Mouse (Mus musculus) erythroblast, embryonic 14.5 days (primary cell): Measurements from ENCODE around the gene Lmbrd2. TPM values are rescaled to one million over a fixed set of nuclear protein-coding genes. Genes with fewer than 3 reads are reported as not detected.

Experiments
- H3K27me3 ChIP-seq: 2 replicates; pipeline ENCODE4 v1.6.1; 2012; ENCODE audit warnings: inconsistent platforms; ENCODE audit not compliant: control insufficient read depth
- H3K36me3 ChIP-seq: 2 replicates; pipeline ENCODE4 v1.6.1; 2012; ENCODE audit warnings: mild to moderate bottlenecking, inconsistent platforms; ENCODE audit not compliant: control insufficient read depth
- H3K4me1 ChIP-seq: 2 replicates; pipeline ENCODE4 v1.6.1; 2012; ENCODE audit warnings: inconsistent platforms; ENCODE audit not compliant: control insufficient read depth
- H3K4me3 ChIP-seq: replicated peaks from 2 replicates; pipeline ENCODE3; 2012; ENCODE audit warnings: moderate library complexity, mild to moderate bottlenecking, inconsistent platforms
- H3K9me3 ChIP-seq: 2 replicates; pipeline ENCODE4 v1.6.1; 2012; ENCODE audit warnings: low read length, inconsistent platforms, mixed read lengths; ENCODE audit not compliant: control insufficient read depth
- GATA1 ChIP-seq: IDR thresholded peaks from 2 replicates; pipeline ENCODE4 v1.6.1; 2012; ENCODE audit warnings: low read length, inconsistent platforms, mixed read lengths
- TAL1 ChIP-seq: IDR thresholded peaks from 3 replicates; pipeline ENCODE4 v1.6.1; 2012; ENCODE audit warnings: low read length, inconsistent platforms, mixed read lengths
- polyA plus RNA-seq: library from polyadenylated mRNA; stranded (reverse); fragments of >175 nt; gene quantifications from 2 replicates; pipeline ENCODE4 v1.2.3, GENCODE M21; 2012

Gene Lmbrd2
- polyA plus RNA-seq, result 0.01 and 0.10 TPM in 2 replicates

DNA sequence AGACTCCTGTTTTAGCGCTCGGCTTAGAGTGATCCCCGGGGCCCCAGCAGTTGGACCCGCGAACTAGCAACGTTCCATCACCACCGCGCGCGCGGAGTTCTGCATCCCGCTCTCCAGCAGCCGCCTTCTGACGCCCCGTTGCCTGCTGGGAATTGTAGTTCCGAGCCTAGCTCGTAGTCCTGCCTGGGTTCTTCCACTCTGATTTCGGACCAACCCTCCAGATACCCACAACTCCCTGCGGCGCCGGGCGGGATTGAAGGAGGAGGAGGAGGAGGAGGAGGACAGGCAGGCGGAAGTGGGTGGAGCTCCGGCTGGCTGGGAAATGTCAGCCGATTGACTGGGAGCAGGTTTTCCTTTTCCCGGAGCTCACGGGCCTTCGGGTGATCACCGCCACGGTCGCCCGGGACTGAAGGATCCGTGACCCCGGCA is at the start of gene Lmbrd2:
TSS of gene Lmbrd2 (plus strand) at position 299 of the 429 bp plus-strand sequence.
- H3K9me3 ChIP-seq, result no peaks in the 10 kb centered on the region
- H3K4me3 ChIP-seq, result peak within 1 kb of the TSS; percentile 90
- no peaks in the 10 kb centered on the region for H3K27me3 ChIP-seq
- peaks cover 46% of the 10 kb centered on the region for H3K36me3 ChIP-seq
- TF ChIP-seq GATA1 (no peak), TAL1 (no peak)
- H3K4me1 ChIP-seq, result peaks cover 37% of the 10 kb centered on the region

DNA sequence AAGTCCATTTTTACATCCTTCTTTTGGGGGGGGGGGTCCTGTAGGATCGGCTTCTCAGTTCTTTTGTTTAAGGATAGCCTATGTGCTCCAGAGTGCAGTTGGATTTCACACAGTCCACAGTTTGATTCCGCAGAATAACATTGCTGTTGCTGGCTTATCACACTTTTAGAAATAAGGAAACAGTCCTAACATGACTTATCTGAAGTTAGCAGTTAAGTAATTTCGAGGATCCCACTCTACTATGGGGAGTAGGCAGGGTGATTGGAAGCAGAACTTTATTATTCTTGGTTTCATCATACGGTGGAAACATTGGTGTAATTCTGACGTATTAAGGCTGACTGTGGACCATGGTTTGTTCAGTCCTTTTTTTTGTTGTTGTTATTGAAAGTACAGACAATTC is 49.7 kb upstream of the Lmbrd2 start:
- H3K4me3 ChIP-seq, result no peak overlapping the region
- H3K9me3 ChIP-seq, result no peaks in the 10 kb centered on the region
- TF ChIP-seq GATA1 (no peak), TAL1 (no peak)
- H3K36me3 ChIP-seq, result peaks cover 99% of the 10 kb centered on the region
- H3K4me1 ChIP-seq, result peaks cover 83% of the 10 kb centered on the region
- H3K27me3 ChIP-seq, result no peaks in the 10 kb centered on the region

GRCm38 (mm10) chr15:9093598-9094365 is 46.6 kb upstream of the Lmbrd2 start:
- Histone ChIP-seq H3K9me3 (no peaks in the 10 kb centered on the region), H3K4me3 (peak overlapping the region; percentile 0), H3K36me3 (peaks cover 99% of the 10 kb centered on the region), H3K27me3 (no peaks in the 10 kb centered on the region), H3K4me1 (peaks cover 58% of the 10 kb centered on the region)
- TF ChIP-seq GATA1, result no peak
- TF ChIP-seq TAL1, result no peak

- TF ChIP-seq TAL1, result no peak
- no peak for TF ChIP-seq GATA1
- Histone ChIP-seq H3K9me3 (no peaks in the 10 kb centered on the region), H3K36me3 (peaks cover 99% of the 10 kb centered on the region), H3K4me1 (peaks cover 54% of the 10 kb centered on the region), H3K27me3 (no peaks in the 10 kb centered on the region), H3K4me3 (peak overlapping the region; percentile 29)
Measured at GRCm38 (mm10) chr15:9094366-9094750, 46.0 kb upstream of the Lmbrd2 start.

DNA sequence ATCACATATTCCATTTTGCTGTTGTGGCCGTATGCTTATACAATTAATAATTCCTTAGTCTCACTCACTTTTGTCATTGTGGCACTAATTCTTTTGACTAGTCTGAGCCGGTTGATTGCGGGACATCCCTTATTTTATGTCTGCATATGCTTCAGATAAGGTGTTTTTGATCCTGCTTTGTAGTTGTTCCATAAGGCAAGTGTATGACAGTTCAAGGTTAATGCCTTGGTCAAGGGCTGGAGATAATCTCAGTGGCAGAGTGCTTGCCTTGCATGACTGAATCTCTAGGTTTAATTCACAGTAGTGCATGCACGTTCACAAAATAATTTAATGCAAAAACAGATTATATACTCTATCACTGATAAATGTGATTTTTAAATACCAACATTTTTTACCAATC is 43.5 kb upstream of the Lmbrd2 start:
- Histone ChIP-seq H3K4me1 (peaks cover 34% of the 10 kb centered on the region), H3K4me3 (no peak overlapping the region), H3K27me3 (no peaks in the 10 kb centered on the region), H3K36me3 (peaks cover 99% of the 10 kb centered on the region), H3K9me3 (no peaks in the 10 kb centered on the region)
- TF ChIP-seq GATA1, result no peak
- no peak for TF ChIP-seq TAL1

DNA sequence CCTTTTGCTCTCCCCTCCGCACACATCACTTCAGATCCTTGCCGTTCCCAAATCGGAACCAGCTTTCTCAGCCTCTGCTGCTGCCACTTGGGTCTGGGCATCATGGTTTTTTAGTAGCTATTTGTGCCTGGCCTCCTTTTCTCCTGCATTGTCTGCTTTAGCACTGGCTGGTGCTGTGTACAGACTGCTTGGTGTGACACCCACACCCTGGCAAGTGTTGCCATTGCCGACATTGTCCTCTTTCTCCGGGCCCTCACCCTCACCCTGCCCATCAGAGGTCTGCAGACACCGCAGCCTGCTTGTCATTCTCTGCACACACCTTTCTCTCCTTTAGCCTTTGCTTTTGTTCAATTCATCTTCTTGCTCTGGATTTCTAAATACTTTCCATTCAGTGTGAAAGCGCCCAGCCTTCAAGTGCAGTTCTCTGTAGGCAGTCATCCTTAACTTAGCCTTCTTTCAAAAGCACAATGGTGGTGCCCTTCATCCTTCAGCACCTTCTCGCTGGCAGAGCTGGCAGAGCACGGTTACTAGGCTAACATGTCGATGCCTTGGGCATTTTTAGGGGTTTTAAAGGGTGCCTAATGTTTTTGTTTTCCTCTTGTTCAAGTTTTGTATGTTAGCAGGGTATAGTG is 39.8 kb upstream of the Lmbrd2 start:
- H3K4me3 ChIP-seq, result no peak overlapping the region
- TF ChIP-seq GATA1 (no peak), TAL1 (no peak)

DNA sequence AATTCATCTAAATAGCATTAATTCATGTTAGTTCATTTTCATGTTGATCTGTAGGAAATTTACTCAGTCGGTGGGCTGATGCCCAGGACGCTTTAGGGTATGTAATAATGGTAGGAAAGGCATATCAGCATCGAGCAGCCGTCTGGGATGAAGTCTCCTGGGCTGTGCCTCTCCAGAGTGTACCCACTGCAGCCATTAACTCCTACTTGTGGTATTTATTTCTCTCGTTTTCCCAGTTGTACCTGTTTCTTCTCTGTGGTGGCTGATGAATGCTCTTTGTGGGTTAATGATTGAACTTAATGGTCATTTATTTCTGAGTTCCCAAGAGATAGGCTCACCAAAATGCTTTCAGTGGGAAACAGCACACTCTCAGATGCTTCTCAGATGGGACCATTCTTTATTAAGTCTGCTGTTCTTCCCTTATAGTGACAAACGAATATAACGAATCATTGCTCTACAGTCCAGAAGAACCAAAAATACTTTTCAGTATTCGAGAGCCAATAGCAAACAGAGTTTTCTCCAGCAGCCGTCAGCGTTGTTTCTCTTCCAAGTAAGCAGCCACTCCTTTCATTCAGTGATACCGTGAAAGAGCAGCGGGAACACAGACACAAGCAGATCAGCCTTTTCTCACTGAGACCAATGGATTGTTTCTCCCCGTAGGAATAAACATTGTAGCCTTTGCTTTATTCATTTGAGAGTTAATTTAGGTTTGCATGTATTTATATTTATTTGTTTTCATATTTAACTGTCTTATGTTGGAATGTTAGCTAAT is 33.9 kb upstream of the Lmbrd2 start:
- Histone ChIP-seq H3K36me3 (peaks cover 96% of the 10 kb centered on the region), H3K4me1 (no peaks in the 10 kb centered on the region; the same call in 1 of the 2 replicates), H3K27me3 (no peaks in the 10 kb centered on the region), H3K4me3 (no peak overlapping the region), H3K9me3 (no peaks in the 10 kb centered on the region)
- TF ChIP-seq TAL1 (no peak), GATA1 (no peak)

More for the DNA sequence above, 39.8 kb upstream of the Lmbrd2 start:
- H3K27me3 ChIP-seq, result no peaks in the 10 kb centered on the region
- peaks cover 6% of the 10 kb centered on the region for H3K4me1 ChIP-seq
- no peaks in the 10 kb centered on the region for H3K9me3 ChIP-seq
- H3K36me3 ChIP-seq, result peaks cover 100% of the 10 kb centered on the region

DNA sequence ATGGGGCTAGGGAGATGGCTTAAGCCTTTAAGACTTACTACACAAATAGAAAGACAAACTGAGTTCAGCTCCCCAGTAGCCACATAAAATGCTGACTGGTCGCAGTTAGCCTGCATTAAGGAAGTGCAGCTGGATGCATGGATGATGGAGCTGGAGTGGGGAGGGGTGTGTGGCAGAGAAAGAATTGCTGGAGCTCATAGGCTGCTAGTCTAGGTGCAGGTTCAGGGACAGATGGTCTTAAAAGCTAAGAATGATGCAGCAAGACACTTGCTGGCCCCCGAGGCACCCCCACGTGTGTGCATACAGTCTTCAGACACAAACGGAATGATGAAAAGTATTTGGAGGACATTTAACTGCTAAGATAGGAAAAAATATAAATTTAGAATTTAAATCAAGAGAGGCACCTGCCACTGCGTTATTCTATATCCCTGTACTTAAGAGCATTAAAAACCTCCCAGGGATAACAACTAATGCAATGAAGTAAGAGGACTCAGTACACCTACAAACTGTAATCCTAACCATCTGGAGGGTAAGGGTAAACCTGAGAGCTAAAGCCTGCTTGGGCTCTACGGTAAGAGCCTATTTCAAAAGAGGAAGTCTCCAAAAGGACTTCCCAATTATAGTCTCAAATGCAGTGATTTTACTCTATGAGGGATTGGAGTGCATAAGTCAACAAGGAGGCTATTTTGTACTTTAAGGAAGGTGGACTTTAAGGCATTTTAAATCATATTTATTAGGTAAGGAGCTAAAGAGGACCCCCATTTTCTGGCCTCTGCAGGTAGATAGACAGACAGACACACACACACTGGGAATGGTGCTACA is 29.6 kb upstream of the Lmbrd2 start:
- Histone ChIP-seq H3K36me3 (peaks cover 96% of the 10 kb centered on the region), H3K4me3 (no peak overlapping the region), H3K27me3 (no peaks in the 10 kb centered on the region), H3K9me3 (no peaks in the 10 kb centered on the region), H3K4me1 (no peaks in the 10 kb centered on the region)
- no peak for TF ChIP-seq GATA1
- TF ChIP-seq TAL1, result no peak
